13 mouse cellular contexts compared by ENCODE assay signal in the genomic region with DNA sequence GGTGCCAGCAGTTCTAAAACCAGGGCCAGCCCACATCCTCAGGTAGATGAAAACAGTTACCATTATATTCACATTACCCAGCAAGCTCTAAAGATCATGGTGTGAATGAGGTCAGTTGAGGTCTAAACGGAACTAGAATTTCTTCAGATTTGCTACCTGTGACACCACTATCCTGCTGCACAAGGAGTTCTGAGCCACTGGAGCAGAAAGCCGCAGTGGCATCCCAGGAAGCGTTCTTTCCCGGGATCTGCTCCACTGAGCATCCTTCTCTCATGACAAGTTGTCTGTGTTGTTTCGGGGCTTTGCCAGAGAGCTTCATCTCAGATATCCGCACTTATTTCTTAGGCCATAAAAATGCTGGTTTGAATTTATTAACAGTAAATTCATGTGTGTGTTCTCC.
"Had no signal": no experiment of that assay in that cellular context is flagged by ENCODE, and none has a peak within 500 bp of the region (broad histone marks: within the 10 kb centered on the region; RNA-seq: fewer than 3 reads in every experiment).

No protein-coding gene starts in this region.

- H3K36me3 ChIP-seq: limb, embryonic 15.5 days; liver, embryonic 12.5 days; lung, embryonic 15.5 days; midbrain, embryonic 13.5 days; neural tube, embryonic 15.5 days had no signal

- H3K9me3 ChIP-seq: limb, embryonic 15.5 days; liver, embryonic 12.5 days; lung, embryonic 15.5 days; midbrain, embryonic 13.5 days; neural tube, embryonic 15.5 days had no signal

- H3K4me3 ChIP-seq: limb, embryonic 15.5 days; liver, embryonic 12.5 days; lung, embryonic 15.5 days; midbrain, embryonic 13.5 days; myocyte; neural tube, embryonic 15.5 days had no signal

- H3K9ac ChIP-seq: limb, embryonic 15.5 days; liver, embryonic 12.5 days; lung, embryonic 15.5 days; midbrain, embryonic 13.5 days; neural tube, embryonic 15.5 days had no signal

- ATAC-seq: intestine, embryonic 16.5 days; liver, embryonic 12.5 days; midbrain, embryonic 13.5 days had no signal

- DNase-seq: layer of hippocampus, adult 9-11 months; layer of hippocampus, postnatal 36 days; right cerebral cortex, adult 18-20 months; right cerebral cortex, postnatal 25 days; thymus, postnatal 14 days had no signal

- H3K4me2 ChIP-seq: limb, embryonic 15.5 days; liver, embryonic 12.5 days; lung, embryonic 15.5 days; midbrain, embryonic 13.5 days; neural tube, embryonic 15.5 days had no signal

- H3K4me1 ChIP-seq: liver, embryonic 12.5 days; midbrain, embryonic 13.5 days had no signal

- H3K27me3 ChIP-seq: limb, embryonic 15.5 days; liver, embryonic 12.5 days; lung, embryonic 15.5 days; midbrain, embryonic 13.5 days; neural tube, embryonic 15.5 days had no signal

- H3K27ac ChIP-seq: limb, embryonic 15.5 days; liver, embryonic 12.5 days; lung, embryonic 15.5 days; midbrain, embryonic 13.5 days; neural tube, embryonic 15.5 days; stomach, postnatal 0 days had no signal
